Mouse (Mus musculus): ENCODE data around the gene Gorasp1.

DNA sequence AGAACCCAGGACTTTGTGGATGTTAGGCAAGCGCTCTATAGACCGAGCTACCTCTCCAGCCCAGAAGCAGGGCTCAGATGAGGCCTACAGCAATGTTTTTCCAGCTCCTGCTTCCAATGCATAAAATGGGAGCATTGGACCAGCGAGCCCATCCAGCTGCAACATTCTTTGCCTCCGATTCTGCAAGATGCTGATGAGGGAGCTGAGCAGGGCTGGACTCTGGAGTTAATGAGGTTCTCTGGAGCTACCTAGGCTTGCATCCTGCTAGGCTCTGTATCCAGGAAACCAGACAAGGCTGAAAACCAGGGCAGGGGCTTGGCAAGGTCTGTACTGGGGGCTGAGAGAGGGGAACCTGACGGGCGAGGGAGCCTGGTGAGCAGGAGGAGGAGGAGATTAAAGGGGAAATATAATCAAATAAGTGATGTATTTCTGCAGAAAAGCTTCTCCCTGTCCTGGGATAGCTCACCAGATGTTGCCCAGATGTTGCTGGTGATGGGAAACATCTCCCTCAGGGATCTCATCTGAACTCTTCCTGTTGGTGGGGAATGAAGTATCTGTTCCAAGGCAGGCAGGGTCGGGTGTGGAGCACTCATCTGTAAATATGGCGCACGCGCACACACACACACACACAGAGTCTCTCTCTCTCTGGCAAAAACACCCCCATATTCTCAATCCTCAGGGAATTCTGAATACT, 48.7 kb upstream of the Gorasp1 start:
- TF ChIP-seq GATA1 (IDR thresholded peaks at IDR 0.05; ENCODE audit: low read length) (no peak), TAL1 (IDR thresholded peaks at IDR 0.05; ENCODE audit: low read length) (no peak)

All from erythroblast, embryonic 14.5 days (primary cell).